Mouse (Mus musculus) retina, adult 2 months (tissue): Measurements from ENCODE around the gene Podn.
"Not testable (repeated sequence)": the region's sequence is repeated elsewhere in the genome, so short reads cannot be mapped to it uniquely, and the experiment has no call there.

Source experiments
- DNase-seq: peaks from one replicate; pipeline ENCODE4 v3.0.0-alpha.2; 2012; ENCODE audit warnings: low read depth, low spot score

The Podn gene

GRCm38 (mm10) chr4:108079191-108079590, 17.1 kb downstream of the Podn start:
- not testable (repeated sequence) for DNase-seq

DNA sequence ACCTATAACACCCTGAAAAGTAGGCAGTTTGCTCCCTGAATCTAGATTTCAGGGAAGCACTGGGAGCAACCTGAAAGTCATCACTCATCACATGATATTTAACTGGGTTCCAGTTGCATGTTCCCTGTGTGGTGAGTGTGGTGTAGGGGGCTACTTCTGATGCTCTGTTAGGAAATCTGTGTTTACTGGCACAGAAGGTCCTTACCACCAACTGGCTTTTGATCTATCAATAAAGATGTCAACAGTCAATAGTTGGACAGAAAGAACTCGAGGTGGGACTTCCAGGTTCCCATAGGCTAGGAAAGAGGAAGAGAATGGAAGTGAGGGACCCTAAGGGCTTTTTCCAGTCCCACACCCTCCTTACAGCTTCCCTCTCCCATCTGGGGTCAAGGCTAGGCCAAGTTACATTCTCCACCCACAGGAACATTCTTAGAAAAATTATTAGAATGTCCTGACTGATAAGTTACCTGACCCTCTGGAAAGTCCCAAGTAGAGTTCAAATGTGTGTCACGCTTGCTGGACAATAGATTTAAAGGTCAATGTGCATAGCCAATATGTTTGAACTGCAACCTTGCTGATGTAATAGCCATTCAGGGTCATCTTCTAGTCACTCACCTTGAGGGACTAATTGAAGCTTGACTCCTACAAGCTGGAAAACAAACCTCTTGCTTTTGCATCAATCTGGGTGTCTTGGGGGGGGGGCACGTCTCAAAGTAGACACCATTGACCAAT, 18.9 kb downstream of the Podn start:
- DNase-seq = no peak

GRCm38 (mm10) chr4:108074204-108074823, 21.9 kb downstream of the Podn start:
- no peak for DNase-seq

GRCm38 (mm10) chr4:108072086-108072485, 24.2 kb downstream of the Podn start:
- no peak for DNase-seq

DNA sequence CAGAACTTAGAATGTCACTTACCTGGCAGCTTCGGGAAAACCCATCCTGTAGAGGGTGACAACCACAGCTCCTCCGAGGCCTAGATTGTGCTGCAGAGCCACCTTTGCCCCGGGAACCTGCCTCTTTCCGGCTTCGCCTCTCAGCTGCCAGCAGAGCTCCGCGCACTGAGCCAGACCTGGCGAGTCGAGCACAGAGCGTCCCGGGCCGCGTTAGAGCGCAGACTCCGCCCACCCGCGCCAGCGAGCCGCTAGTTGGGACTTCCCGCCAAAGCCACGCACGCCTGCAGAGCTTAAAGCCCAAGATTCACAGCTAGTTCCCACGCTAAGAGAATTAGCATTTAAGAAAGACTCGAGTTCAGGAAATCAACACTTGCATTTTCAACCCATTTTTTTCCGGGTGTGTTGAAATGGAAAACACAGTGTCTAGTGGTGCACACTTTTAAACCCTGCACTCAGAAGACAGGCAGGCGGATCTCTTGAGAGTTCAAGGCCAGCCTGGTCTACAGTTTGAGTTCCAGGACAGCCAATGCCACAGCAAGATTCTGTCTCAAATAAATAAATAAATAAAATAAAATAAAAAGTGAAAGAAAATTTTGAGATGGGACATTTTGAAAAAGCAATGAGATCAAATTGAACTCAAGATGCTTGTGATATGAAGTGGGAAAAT, 24.9 kb downstream of the Podn start:
- DNase-seq = peak; percentile 80

GRCm38 (mm10) chr4:108070723-108071122, 25.5 kb downstream of the Podn start:
- DNase-seq = no peak

DNA sequence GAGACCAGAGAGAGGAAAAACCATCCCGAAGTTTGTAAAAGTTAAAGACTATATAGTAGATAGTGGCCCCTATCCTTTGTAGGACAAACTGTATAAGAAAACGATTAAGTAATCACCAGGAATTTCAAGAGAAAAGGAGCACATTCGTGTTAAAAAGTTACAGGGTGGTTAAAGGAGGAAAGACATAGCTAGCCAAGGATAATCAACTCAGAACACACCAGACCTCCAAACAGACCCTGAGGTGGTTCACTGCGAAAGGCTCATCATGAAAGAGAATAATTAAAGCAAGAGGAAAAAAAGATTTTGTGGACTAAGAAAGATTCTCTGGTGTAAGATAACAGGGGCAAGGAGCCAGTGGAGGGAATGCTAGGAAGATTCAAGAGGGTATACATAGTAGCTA, 26.0 kb downstream of the Podn start:
- no peak for DNase-seq

DNA sequence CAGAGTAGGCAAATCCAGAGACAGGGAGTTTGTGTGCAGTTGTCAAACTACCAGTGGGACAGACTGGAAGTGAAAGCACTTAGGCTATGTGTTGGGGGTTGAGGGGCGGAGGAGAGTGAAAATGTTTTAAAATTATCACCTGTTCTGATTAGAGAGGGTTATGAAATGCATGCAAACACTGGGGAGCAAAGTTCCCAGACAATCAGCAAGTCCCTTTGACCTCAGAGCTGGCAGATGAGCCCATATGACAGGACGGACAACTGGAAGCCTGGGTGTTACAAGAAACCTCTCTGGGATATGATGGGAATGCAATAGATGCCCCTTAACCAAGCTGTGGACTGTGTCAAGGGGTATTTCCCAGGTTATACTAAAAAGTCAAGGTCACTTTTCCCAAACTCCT, 28.2 kb downstream of the Podn start:
- DNase-seq = no peak

DNA sequence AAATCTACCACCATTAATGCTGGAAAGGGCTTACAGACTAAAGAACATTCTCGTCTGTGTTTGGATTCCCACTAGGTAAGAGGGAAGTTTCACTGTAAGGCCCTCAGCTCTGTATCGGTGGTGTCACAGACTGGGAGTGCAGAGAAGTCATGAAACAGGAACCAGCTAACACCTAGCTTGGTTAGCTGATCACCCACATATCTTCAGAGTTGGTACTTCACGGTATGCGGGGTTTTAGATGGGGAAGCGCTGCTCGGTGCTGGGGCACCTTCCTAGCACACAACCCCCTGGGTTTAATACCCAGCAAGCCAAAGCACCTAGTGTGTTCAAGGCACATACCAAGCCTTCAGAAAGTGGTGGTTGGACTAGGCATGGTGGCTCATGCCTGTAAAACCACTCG, 29.0 kb downstream of the Podn start:
- no peak for DNase-seq

DNA sequence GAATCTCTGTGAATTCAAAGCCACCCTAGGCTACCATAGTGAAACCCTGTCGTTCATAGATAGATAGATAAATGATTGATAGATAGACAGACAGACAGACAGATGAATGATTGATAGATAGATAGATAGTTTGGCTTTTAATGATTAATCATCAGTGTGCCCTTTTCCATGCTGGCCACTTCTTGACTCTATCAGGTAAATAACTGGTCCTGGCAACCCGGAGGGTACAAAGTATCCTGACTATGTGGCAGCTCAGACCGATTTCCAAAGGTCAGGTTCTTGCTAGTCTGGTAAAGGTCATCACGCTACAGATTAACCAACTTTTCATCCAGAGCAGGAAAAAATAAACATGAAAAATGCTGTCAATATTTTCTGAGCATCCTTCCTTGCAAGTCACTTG, 29.7 kb downstream of the Podn start:
- no peak for DNase-seq

- no peak for DNase-seq
Measured at GRCm38 (mm10) chr4:108065176-108065844, 30.9 kb downstream of the Podn start.

DNA sequence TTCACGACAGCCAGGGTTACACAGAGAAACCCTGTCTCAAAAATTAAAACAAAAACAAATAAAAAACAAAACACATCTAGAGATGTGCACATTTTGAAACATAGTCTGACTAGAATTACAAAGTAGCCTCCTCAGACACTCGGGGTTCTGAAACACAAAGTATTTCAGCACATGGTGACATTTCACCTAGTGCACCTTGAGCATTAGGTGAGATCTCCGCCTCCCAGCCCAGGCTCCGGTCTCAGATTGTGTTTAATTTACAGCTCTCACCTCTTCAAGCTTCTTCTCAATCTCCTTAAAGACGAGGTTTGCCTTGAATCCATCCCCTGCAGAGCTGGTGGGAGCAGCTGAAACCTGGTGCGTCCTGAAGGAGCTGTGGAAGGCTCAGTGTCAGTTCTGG, 32.6 kb downstream of the Podn start:
- DNase-seq = no peak

GRCm38 (mm10) chr4:108062524-108062923, 33.7 kb downstream of the Podn start:
- DNase-seq = no peak

DNA sequence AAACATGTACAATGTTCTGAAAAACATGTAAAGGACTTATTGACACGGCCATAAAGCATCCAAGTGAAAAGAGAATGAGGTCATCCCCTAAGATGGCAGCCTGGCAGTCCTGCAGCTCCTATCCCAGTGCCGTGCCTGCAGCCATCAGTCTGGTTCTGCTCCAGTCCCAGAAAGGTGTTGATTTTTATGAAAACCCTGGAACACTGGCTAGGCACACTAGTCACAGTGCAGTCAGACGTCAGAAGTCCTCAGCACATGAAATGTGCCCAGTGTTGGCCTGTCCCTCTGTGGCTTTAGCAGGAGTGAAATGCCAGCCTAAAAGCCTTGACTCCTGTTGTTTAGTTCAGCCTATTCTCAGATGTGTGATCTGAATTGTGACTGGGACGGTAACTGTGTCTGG, 35.5 kb downstream of the Podn start:
- no peak for DNase-seq

GRCm38 (mm10) chr4:108059601-108060379, 36.5 kb downstream of the Podn start:
- no peak for DNase-seq

DNA sequence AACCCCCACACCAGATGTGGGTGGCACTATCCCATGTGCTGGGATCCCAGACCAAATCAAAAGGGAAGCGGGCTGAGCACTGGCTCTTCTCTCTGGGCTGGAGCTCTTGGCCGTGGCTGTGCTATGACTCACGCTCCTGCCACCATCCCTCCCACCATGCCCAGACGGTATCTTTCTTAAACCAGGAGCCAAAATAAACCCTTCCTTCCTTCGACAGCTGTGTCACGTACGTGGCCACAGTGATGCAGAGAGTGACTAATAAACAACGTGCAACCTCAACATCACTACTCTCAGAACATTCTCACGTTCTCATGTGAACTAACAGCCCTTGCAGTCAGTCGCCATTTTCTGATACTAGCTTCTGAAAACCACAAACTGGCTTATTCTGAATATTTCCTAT, 38.1 kb downstream of the Podn start:
- DNase-seq = no peak

GRCm38 (mm10) chr4:108057247-108057646, 39.0 kb downstream of the Podn start:
- no peak for DNase-seq

DNA sequence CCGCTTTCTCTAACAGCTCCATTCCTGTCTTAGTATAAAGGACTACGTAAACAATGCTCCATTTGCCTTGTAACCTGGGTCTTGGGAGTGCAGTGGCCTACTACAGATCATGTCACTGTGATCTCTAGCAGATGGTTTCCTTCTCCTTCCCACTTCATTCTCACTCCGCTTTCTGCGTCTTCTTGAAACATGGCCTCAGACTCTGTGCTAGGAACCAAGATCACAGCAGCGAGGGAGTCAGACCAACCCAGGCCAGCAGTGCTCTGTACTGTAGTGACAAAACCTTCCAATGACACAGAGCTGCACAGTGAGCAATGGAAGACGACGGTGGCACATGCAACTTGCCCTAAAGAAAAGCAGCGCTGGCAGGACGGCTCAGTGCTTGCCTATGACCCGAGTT, 40.4 kb downstream of the Podn start:
- no peak for DNase-seq

- DNase-seq = no peak
Measured at GRCm38 (mm10) chr4:108052673-108053072, 43.6 kb downstream of the Podn start.

- no peak for DNase-seq
Measured at GRCm38 (mm10) chr4:108051687-108052274, 44.5 kb downstream of the Podn start.

- no peak for DNase-seq
Measured at GRCm38 (mm10) chr4:108046136-108046535, 50.1 kb downstream of the Podn start.
